ENCODE assay signal across 18 mouse cellular contexts in the genomic region with DNA sequence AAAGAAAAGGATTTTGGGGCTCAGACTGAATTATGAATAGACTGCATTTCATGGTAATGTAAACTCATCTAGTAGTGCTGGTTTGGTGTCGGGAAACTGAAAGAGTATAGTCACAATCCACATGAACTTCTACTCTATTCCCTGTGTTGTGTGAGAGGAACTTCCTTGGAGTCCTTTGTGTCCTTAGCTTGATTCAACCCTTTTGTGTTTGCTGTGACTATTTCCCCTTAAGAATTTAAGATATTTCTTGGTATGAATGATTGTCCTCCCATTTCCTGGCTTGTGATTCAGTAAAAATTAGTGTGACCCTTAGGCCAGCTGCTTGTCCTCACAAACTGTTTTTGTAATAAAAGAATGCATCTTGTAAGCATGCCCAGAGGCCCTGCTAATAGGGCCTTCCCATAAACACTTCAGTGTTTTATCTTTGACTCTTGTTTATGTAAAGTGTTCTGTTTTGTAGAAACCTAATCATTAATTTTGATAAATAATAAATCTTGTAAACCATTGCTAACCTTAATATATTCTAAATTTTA. TPM values are rescaled to one million over a fixed set of nuclear protein-coding genes. Genes with fewer than 3 reads are reported as not detected.
DNase-seq lines count a peak whose midpoint lies in the region; ATAC-seq and TF ChIP-seq lines count a peak whose summit lies in the region.
"Had no signal": no experiment of that assay in that cellular context is flagged by ENCODE, and none has a peak within 500 bp of the region (broad histone marks: within the 10 kb centered on the region; RNA-seq: fewer than 3 reads in every experiment).

No protein-coding gene starts in this region.

- 0 out of 2 replicates have a peak, but pooled peaks have one; percentile 63 for ATAC-seq in kidney, postnatal 0 days (replicated peaks; ENCODE audit: low FRiP score, low read depth)
- no peak for ATAC-seq in midbrain, embryonic 15.5 days (replicated peaks)
- ATAC-seq: forebrain, embryonic 13.5 days; midbrain, embryonic 13.5 days had no signal

- no peak for TF ChIP-seq CTCF in kidney, postnatal 0 days (IDR thresholded peaks at IDR 0.05; ENCODE audit: low read depth)

- no peaks in the 10 kb centered on the region for H3K36me3 ChIP-seq in kidney, postnatal 0 days (ENCODE audit: insufficient read depth, low read length)
- H3K36me3 ChIP-seq in midbrain, embryonic 15.5 days (replicated peaks): no peaks in the 10 kb centered on the region
- H3K36me3 ChIP-seq: hindbrain, embryonic 15.5 days; limb, embryonic 15.5 days; midbrain, embryonic 13.5 days had no signal

- no peak overlapping the region for H3K4me3 ChIP-seq in kidney, postnatal 0 days (replicated peaks; ENCODE audit: low read depth, low read length)
- no peak overlapping the region for H3K4me3 ChIP-seq in midbrain, embryonic 15.5 days
- H3K4me3 ChIP-seq: forebrain, embryonic 13.5 days; hindbrain, embryonic 15.5 days; limb, embryonic 15.5 days; midbrain, embryonic 13.5 days had no signal

- WGBS in kidney, postnatal 0 days: 78% methylated on average over 1 of the region's 1 CpGs
- 67% methylated on average over 1 of the region's 1 CpGs for WGBS in midbrain, embryonic 15.5 days

- no peak overlapping the region for H3K27ac ChIP-seq in kidney, postnatal 0 days
- no peak overlapping the region for H3K27ac ChIP-seq in midbrain, embryonic 15.5 days
- H3K27ac ChIP-seq: forebrain, embryonic 13.5 days; hindbrain, embryonic 15.5 days; limb, embryonic 15.5 days; macrophage; midbrain, embryonic 13.5 days had no signal

- no peaks in the 10 kb centered on the region for H3K4me1 ChIP-seq in kidney, postnatal 0 days (replicated peaks; ENCODE audit: insufficient read depth, low read length)
- peaks cover 3% of the 10 kb centered on the region for H3K4me1 ChIP-seq in midbrain, embryonic 15.5 days

- intact Hi-C loops in gastrocnemius, postnatal 36 days (cut with DNase I): no loop called here

- H3K9ac ChIP-seq in kidney, postnatal 0 days (ENCODE audit: low read depth, low read length): no peak overlapping the region
- no peak overlapping the region for H3K9ac ChIP-seq in midbrain, embryonic 15.5 days
- H3K9ac ChIP-seq: forebrain, embryonic 13.5 days; hindbrain, embryonic 15.5 days; limb, embryonic 15.5 days; midbrain, embryonic 13.5 days had no signal

- peak; percentile 18 for DNase-seq in gastrocnemius, adult 18-20 months (ENCODE audit: low spot score)
- no peak for DNase-seq in gastrocnemius, postnatal 36 days
- DNase-seq in kidney, adult 11 months: peak; percentile 15
- DNase-seq in kidney, adult 8-10 months: no peak
- peak; percentile 88 for DNase-seq in kidney, postnatal 0 days (ENCODE audit: low spot score)
- peak; percentile 48 for DNase-seq in lung, postnatal 10 days
- no peak for DNase-seq in left cerebral cortex, adult 8-10 months (ENCODE audit: low spot score in 2 of 2)
- DNase-seq: adrenal gland, postnatal 25 days; cerebellum, adult 9-11 months; thymus, postnatal 36 days had no signal

- no peaks in the 10 kb centered on the region for H3K27me3 ChIP-seq in kidney, postnatal 0 days (ENCODE audit: insufficient read depth, low read length)
- no peaks in the 10 kb centered on the region for H3K27me3 ChIP-seq in midbrain, embryonic 15.5 days (replicated peaks)
- H3K27me3 ChIP-seq: forebrain, embryonic 13.5 days; hindbrain, embryonic 15.5 days; limb, embryonic 15.5 days; midbrain, embryonic 13.5 days had no signal

- H3K9me3 ChIP-seq in kidney, postnatal 0 days (replicated peaks; ENCODE audit: low read length): no peaks in the 10 kb centered on the region
- no peaks in the 10 kb centered on the region for H3K9me3 ChIP-seq in midbrain, embryonic 15.5 days
- H3K9me3 ChIP-seq: forebrain, embryonic 13.5 days; hindbrain, embryonic 15.5 days; limb, embryonic 15.5 days; midbrain, embryonic 13.5 days had no signal

- no peak overlapping the region for H3K4me2 ChIP-seq in kidney, postnatal 0 days (ENCODE audit: low read length)
- H3K4me2 ChIP-seq in midbrain, embryonic 15.5 days: no peak overlapping the region
- H3K4me2 ChIP-seq: forebrain, embryonic 13.5 days; hindbrain, embryonic 15.5 days; limb, embryonic 15.5 days; midbrain, embryonic 13.5 days had no signal

RNA-seq across cellular contexts. Expression of a gene that starts 2.7 kb away (rescaled TPM):
- under 1 TPM in 1 of 2 experiments, not detected in 1; 0.33 TPM for total RNA-seq in gastrocnemius, adult 18-20 months (2021)
- not detected for total RNA-seq in gastrocnemius, postnatal 36 days (2021)
- polyA plus RNA-seq in kidney, postnatal 0 days (2015; fragmentation: Nextera tagmentation; extraction: Ambion mirVana): 17.6 and 18.8 TPM in 2 replicates
- not detected for total RNA-seq in left cerebral cortex, adult 8-10 months (2022)
- polyA plus RNA-seq in midbrain, embryonic 15.5 days (2015; fragmentation: Nextera tagmentation; extraction: Ambion mirVana): not detected in 2 replicates
- polyA plus RNA-seq: forebrain, embryonic 13.5 days; hindbrain, embryonic 15.5 days; macrophage; midbrain, embryonic 13.5 days had no signal

RNA-seq across cellular contexts. Expression of a gene that starts 53.4 kb away (rescaled TPM):
- total RNA-seq in gastrocnemius, adult 18-20 months (2021): under 1 TPM in 1 of 2 experiments, not detected in 1; 0.24 TPM
- total RNA-seq in gastrocnemius, postnatal 36 days (2021): not detected
- 49.6 and 52.8 TPM in 2 replicates for polyA plus RNA-seq in kidney, postnatal 0 days (2015; fragmentation: Nextera tagmentation; extraction: Ambion mirVana)
- total RNA-seq in left cerebral cortex, adult 8-10 months (2022): not detected
- 0.26 TPM in 1 of 2 replicates, not detected in the other for polyA plus RNA-seq in midbrain, embryonic 15.5 days (2015; fragmentation: Nextera tagmentation; extraction: Ambion mirVana)
- total RNA-seq: adrenal gland, postnatal 25 days had no signal
- polyA plus RNA-seq: forebrain, embryonic 13.5 days; heart, embryonic 14.5 days; hindbrain, embryonic 15.5 days; macrophage; midbrain, embryonic 13.5 days; spleen, adult 2 months had no signal

Comparison
In these comparisons a context has a peak if more than half of its experiments do, and no peak if none do; other contexts are left out.
1. DNase-seq: peak in gastrocnemius, adult 18-20 months (single experiment), kidney, adult 11 months (single experiment), kidney, postnatal 0 days (single experiment) and lung, postnatal 10 days (single experiment); none in gastrocnemius, postnatal 36 days (0 of 2), kidney, adult 8-10 months (0 of 2) and left cerebral cortex, adult 8-10 months (0 of 2).